Mouse (Mus musculus) gastrocnemius, adult 8-10 months (tissue): Measurements from ENCODE around the gene 1700020A23Rik. TPM values are rescaled to one million over a fixed set of nuclear protein-coding genes. Genes with fewer than 3 reads are reported as not detected.
A peak's percentile ranks its signal among the peaks of the same experiment; 100 is the strongest.

Source experiments
- DNase-seq, 2 experiments: peaks; one replicate each; pipeline ENCODE4 v3.0.0; 2022; ENCODE audit warnings: low spot score in 2 of 2
- total RNA-seq, 4 experiments: library from RNA; stranded (reverse); gene quantifications; 2 replicates each; pipeline ENCODE4 v1.2.4; 2022

1700020A23Rik gene
- total RNA-seq, 4 experiments from 2014 or later, result not detected

DNA sequence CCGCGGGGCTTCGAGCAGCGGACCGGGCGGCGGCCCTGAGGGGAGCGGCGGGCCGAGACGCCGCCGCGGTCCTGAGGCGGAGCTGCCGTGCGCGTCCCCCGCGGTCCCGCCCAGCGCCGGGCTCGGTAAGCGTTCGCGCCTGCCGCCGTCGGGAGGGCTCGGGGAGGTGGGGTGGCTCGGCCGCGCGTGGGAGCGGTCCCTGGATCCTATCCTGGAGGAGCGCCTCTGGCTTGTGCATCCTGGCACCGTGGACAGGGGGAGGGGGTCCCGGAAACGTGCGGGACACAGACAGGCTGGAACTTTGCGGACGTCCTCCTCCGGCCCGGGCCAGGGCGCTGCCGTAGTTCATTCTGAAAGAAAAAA, 45.4 kb downstream of the 1700020A23Rik start:
- peak; percentile 44 to 56 for DNase-seq

DNA sequence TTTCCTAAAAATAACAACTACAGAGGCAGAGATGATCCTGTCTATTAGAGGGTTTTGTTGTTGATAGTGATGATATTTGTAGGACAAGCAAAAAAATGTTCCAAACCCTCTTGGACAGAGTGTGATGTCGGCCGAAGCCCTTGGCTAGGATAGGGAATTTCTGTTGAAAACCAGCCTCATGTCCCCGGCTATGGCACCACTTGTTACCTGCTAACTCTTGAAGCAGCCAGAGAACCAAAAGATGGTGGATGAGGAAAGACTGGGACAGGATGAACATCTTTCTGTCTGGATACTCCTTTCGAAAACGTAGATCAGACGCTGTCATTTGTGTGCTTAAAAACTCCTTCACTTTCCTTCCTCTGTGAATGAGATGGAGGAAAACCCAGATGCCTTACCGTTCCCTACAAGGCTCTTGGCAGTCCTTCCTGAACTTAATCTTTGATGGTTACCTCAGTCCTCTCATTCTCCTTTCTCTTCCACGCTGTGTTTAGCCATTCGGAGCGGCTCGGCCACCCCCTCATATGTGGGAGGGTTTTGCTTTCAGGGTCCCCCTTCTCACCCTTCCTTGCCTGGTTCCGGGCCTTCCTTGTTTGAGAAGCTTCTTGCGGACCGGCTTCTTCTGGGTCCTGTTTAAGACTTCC, 46.1 kb downstream of the 1700020A23Rik start:
- DNase-seq, result no peak

DNA sequence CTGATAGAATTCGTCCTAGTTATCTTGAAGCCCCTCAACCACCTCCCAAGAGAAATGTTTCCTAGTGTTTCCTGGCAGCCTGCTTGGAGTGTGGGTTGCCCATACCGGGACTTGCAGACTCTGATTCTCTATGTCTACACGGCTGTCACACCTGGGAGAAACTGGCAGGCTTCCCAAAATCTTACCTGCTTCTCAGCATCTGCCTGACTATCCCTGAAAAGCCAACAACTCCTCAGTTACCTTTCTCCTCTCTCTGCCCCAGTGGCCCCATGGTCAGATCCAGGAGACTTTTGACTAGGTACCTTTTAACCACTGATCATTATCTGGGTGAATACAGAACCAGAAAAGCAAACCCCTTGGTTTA, 46.6 kb downstream of the 1700020A23Rik start:
- no peak for DNase-seq

DNA sequence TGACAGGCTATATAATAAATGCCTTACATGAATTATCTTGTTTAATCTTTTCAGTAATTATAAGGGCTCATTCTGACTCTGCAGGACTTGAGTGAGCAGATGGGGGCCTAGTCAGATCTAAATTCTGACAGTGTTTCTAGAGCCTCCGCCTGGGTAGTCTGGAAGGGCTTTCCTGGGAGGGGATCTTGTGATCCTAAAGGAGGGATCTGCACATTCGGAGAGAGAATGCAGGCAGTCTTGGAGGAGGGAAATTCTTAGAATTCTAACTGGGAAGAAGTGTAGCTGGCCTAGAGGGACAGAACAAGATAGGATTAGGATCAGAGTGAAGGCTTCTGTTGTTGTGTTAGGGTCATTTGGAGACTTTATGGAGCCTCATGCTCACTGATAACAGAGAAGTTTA, 47.2 kb downstream of the 1700020A23Rik start:
- no peak for DNase-seq

DNA sequence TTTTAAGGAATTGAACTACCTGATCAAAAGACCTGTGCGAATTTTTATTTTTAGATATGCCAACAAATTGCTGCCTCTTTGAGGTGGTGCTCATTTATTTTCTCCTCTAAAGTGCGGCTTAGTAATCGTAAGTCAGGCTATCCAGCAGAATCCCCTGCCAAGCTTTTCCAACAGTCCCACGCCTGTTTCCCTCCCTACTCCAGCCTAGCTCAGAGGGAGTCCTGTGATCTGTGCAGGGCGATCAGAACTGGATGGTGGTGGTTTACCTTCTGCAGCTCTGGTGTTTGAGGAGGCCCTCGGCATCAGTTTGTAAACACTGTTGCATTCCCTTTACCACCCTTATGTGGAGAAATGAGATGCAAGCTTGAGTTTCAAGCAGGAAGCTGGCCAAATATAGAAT, 48.4 kb downstream of the 1700020A23Rik start:
- DNase-seq, result no peak

DNA sequence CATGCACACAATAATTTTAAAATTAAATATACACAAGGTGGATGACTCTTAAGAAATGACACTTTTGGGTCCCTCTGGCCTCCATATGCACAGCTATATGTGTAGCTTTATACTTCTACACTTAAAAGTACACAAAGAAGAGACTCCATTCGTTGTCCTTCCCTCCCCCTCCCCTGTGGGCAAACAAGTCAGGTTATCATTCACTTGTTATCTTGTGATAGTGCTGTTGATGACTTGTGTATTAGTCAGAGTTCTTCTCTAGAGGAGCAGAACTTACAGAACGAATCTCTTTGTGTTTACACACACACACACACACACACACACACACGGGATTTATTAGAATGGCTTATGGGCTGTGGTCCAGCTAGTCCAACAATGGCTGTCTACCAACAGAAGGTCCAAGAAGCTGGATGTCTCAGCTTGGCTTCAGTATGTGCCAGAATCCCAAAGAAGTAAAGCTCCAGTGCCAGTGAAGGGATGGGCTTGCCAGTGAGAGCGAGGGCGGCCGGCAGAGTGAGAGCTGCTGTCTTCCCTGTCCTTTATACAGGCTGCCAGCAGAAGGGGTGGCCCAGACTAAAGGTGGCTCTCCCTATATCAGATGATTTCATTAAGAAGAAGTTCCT, 49.8 kb downstream of the 1700020A23Rik start:
- no peak for DNase-seq

Other genes with a start within 250 kb of the 1700020A23Rik start
- gene Snrpb, start 225.9 kb upstream of the 1700020A23Rik start, total RNA-seq, result 100 to 1,000 TPM; 130 to 142 (median 138) TPM
- gene Tmc2, start 210.1 kb upstream of the 1700020A23Rik start, total RNA-seq, result not detected
- gene Nop56, start 130.8 kb upstream of the 1700020A23Rik start, total RNA-seq, result 10 to 100 TPM; 28.5 to 45.1 (median 31.8) TPM
- 100 to 1,000 TPM; 364 to 434 (median 425) TPM for gene Idh3b, start 120.7 kb upstream of the 1700020A23Rik start, total RNA-seq
- under 1 TPM; 0.12 to 0.29 (median 0.20) TPM for gene Ebf4, start 110.1 kb upstream of the 1700020A23Rik start, total RNA-seq
- gene Cpxm1, start 7.7 kb upstream of the 1700020A23Rik start, total RNA-seq, result 1 to 10 TPM; 1.1 to 2.7 (median 2.4) TPM
- gene Gm28372, start within 50 bp of the 1700020A23Rik start, total RNA-seq, result not detected
- not detected for gene Tmem239, start 1.2 kb downstream of the 1700020A23Rik start, total RNA-seq
- 10 to 100 TPM; 13.2 to 20.5 (median 18.2) TPM for gene Vps16, start 19.1 kb downstream of the 1700020A23Rik start, total RNA-seq
- gene Pced1a, start 19.4 kb downstream of the 1700020A23Rik start, total RNA-seq, result 1 to 10 TPM; 3.7 to 6.2 (median 3.8) TPM
- gene Ptpra, start 45.0 kb downstream of the 1700020A23Rik start, total RNA-seq, result 10 to 100 TPM; 12.2 to 18.8 (median 14.5) TPM
- 10 to 100 TPM; 43.7 to 47.6 (median 46.2) TPM for gene Mrps26, start 158.5 kb downstream of the 1700020A23Rik start, total RNA-seq
- gene Oxt, start 170.9 kb downstream of the 1700020A23Rik start, total RNA-seq, result not detected
- not detected for gene Avp, start 177.3 kb downstream of the 1700020A23Rik start, total RNA-seq
- gene Fastkd5, start 224.8 kb downstream of the 1700020A23Rik start, total RNA-seq, result 1 to 10 TPM; 5.1 to 7.7 (median 6.7) TPM
- 1 to 10 TPM; 4.7 to 6.0 (median 5.2) TPM for gene Ubox5, start 224.8 kb downstream of the 1700020A23Rik start, total RNA-seq
- 1 to 10 TPM; 1.8 to 3.0 (median 2.4) TPM for gene Lzts3, start 237.5 kb downstream of the 1700020A23Rik start, total RNA-seq